Mouse (Mus musculus) E14TG2a.4 (cell line): ENCODE measurements around the gene Akap13.

Experiments used
- CTCF ChIP-seq: conservative IDR thresholded peaks from 2 replicates; pipeline ENCODE4 v1.5.1; 2014; ENCODE audit warnings: low read length
- NANOG ChIP-seq: IDR thresholded peaks from 2 replicates; pipeline ENCODE4 v1.6.1; 2014; ENCODE audit warnings: borderline replicate concordance, low read length, mixed read lengths
- POU5F1 ChIP-seq: IDR thresholded peaks from 2 replicates; pipeline ENCODE4 v1.6.1; 2014; ENCODE audit warnings: low read length, borderline replicate concordance

DNA sequence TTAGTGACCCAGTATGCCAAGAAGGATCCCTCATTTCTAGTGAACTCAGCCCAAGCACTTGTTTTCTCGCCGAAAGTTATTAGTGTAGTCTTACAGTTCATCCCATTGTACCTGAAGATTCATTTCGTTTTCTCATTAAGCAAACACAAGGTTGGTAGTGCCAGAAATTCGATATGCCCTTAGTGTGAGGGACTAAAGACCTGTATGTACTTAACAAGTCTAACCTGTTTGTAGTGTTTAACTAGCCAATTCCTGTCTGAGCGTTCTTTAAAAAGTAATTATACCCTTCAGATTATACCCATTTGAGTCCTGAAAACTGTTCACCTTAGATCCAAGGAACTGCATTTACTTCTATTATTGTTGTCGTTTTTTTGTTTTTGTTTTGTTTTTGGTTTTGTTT is 130.1 kb downstream of the Akap13 start:
- no peak for TF ChIP-seq CTCF
- no peak for TF ChIP-seq NANOG
- no peak for TF ChIP-seq POU5F1
